ENCODE assay signal across 9 mouse cellular contexts in genomic region chr17:24425905-24426304, GRCm38 (mm10). TPM values are rescaled to one million over a fixed set of nuclear protein-coding genes. Genes with fewer than 3 reads are reported as not detected.
DNase-seq lines count a peak whose midpoint lies in the region; ATAC-seq and TF ChIP-seq lines count a peak whose summit lies in the region.
"Had no signal": no experiment of that assay in that cellular context is flagged by ENCODE, and none has a peak within 500 bp of the region (broad histone marks: within the 10 kb centered on the region; RNA-seq: fewer than 3 reads in every experiment).

No protein-coding gene starts in this region.

- peaks cover 11% of the 10 kb centered on the region; the same call in 1 of the 2 replicates for H3K4me1 ChIP-seq in heart, embryonic 11.5 days (ENCODE audit: control insufficient read depth, insufficient read depth, low read length)
- peaks cover 4% of the 10 kb centered on the region; the same call in 1 of the 2 replicates for H3K4me1 ChIP-seq in neural tube, embryonic 11.5 days (ENCODE audit: control insufficient read depth, insufficient read depth, low read length)
- H3K4me1 ChIP-seq in limb, embryonic 14.5 days (ENCODE audit: control insufficient read depth, insufficient read depth, low read length), result peaks cover 14% of the 10 kb centered on the region

- no peaks in the 10 kb centered on the region for H3K9me3 ChIP-seq in heart, embryonic 11.5 days (replicated peaks; ENCODE audit: control insufficient read depth, low read length)
- no peaks in the 10 kb centered on the region for H3K9me3 ChIP-seq in neural tube, embryonic 11.5 days (ENCODE audit: control insufficient read depth, low read length)
- H3K9me3 ChIP-seq in limb, embryonic 14.5 days (ENCODE audit: control insufficient read depth, low read length), result no peaks in the 10 kb centered on the region

- no peak overlapping the region for H3K9ac ChIP-seq in heart, embryonic 11.5 days (ENCODE audit: low read depth, low read length)
- no peak overlapping the region; the same call in 1 of the 2 replicates for H3K9ac ChIP-seq in neural tube, embryonic 11.5 days (ENCODE audit: low read length)
- no peak overlapping the region for H3K9ac ChIP-seq in limb, embryonic 14.5 days (ENCODE audit: low read depth, low read length, severe bottlenecking)

- peak overlapping the region; percentile 71 for H3K4me2 ChIP-seq in heart, embryonic 11.5 days
- H3K4me2 ChIP-seq in neural tube, embryonic 11.5 days (ENCODE audit: low read depth), result no peak overlapping the region
- H3K4me2 ChIP-seq in limb, embryonic 14.5 days (replicated peaks; ENCODE audit: low read depth, low read length, severe bottlenecking), result peak overlapping the region; percentile 59; the same call in 1 of the 2 replicates

- H3K27me3 ChIP-seq in heart, embryonic 11.5 days (ENCODE audit: control insufficient read depth, insufficient read depth, low read length), result no peaks in the 10 kb centered on the region
- no peaks in the 10 kb centered on the region for H3K27me3 ChIP-seq in neural tube, embryonic 11.5 days (ENCODE audit: control insufficient read depth, insufficient read depth, low read length)
- H3K27me3 ChIP-seq in limb, embryonic 14.5 days (ENCODE audit: control insufficient read depth, insufficient read depth, low read length), result no peaks in the 10 kb centered on the region

- H3K4me3 ChIP-seq in heart, embryonic 11.5 days (ENCODE audit: low read depth, low read length), result no peak overlapping the region; the same call in 1 of the 2 replicates
- no peak overlapping the region for H3K4me3 ChIP-seq in neural tube, embryonic 11.5 days (ENCODE audit: low read depth, low read length)
- H3K4me3 ChIP-seq in limb, embryonic 14.5 days (replicated peaks; ENCODE audit: low read length), result 0 out of 2 replicates have a peak overlapping the region, but pooled peaks have one; percentile 69

- 92% methylated on average over 7 of the region's 7 CpGs for WGBS in heart, embryonic 11.5 days (ENCODE audit: insufficient replicate concordance)
- 89% methylated on average over 7 of the region's 7 CpGs for WGBS in neural tube, embryonic 11.5 days
- 76% methylated on average over 7 of the region's 7 CpGs for WGBS in limb, embryonic 14.5 days

- ATAC-seq in heart, embryonic 11.5 days (replicated peaks; ENCODE audit: insufficient number of reproducible peaks, low FRiP score, low TSS enrichment), result no peak
- peak; percentile 2; the same call in 1 of the 2 replicates for ATAC-seq in neural tube, embryonic 11.5 days (ENCODE audit: insufficient read depth, low FRiP score, low TSS enrichment)
- ATAC-seq in limb, embryonic 14.5 days (ENCODE audit: low FRiP score, low read depth), result no peak; the same call in 1 of the 2 replicates
- ATAC-seq in monocyte, adult 5-6 weeks (replicated peaks; ENCODE audit: insufficient number of reproducible peaks, low FRiP score, low TSS enrichment, poor library complexity, severe bottlenecking), result no peak

- H3K36me3 ChIP-seq in heart, embryonic 11.5 days (ENCODE audit: control insufficient read depth, insufficient read depth, low read length), result peaks cover 29% of the 10 kb centered on the region
- peaks cover 23% of the 10 kb centered on the region for H3K36me3 ChIP-seq in neural tube, embryonic 11.5 days (ENCODE audit: control insufficient read depth, insufficient read depth, low read length)
- peaks cover 48% of the 10 kb centered on the region for H3K36me3 ChIP-seq in limb, embryonic 14.5 days (ENCODE audit: control insufficient read depth, insufficient read depth, low read length)

- no peak overlapping the region for H3K27ac ChIP-seq in heart, embryonic 11.5 days (ENCODE audit: low read depth, low read length)
- H3K27ac ChIP-seq in neural tube, embryonic 11.5 days (ENCODE audit: low read depth, low read length), result no peak overlapping the region
- no peak overlapping the region for H3K27ac ChIP-seq in limb, embryonic 14.5 days (replicated peaks; ENCODE audit: low read depth, low read length)

- no peak for DNase-seq in heart, adult 8-10 months (ENCODE audit: low spot score)
- DNase-seq in neural tube, embryonic 11.5 days (ENCODE audit: low spot score), result no peak
- DNase-seq in neural tube, embryonic 10.5 days (ENCODE audit: extremely low spot score, low spot score), result no peak
- no peak for DNase-seq in limb, embryonic 14.5 days (ENCODE audit: low spot score)
- DNase-seq in frontal cortex, postnatal 10 days (ENCODE audit: low spot score in 2 of 2), result no peak
- no peak for DNase-seq in left cerebral cortex, adult 11 months (ENCODE audit: low spot score)

- no peak for TF ChIP-seq POLR2A in limb, embryonic 14.5 days (IDR thresholded peaks at IDR 0.05; ENCODE audit: borderline replicate concordance, extremely low read depth, insufficient read depth, insufficient read length)

RNA-seq across cellular contexts. Expression of gene Eci1, which starts 0.5 kb away (rescaled TPM):
- 190 and 199 TPM in 2 replicates for polyA plus RNA-seq in heart, embryonic 11.5 days (2014; fragmentation: Nextera tagmentation; extraction: Ambion mirVana)
- 100 to 1,000 TPM; 455 to 534 (median 495) TPM for total RNA-seq in heart, adult 8-10 months (2022)
- polyA plus RNA-seq in neural tube, embryonic 11.5 days (2014; fragmentation: Nextera tagmentation; extraction: Ambion mirVana), result 54.1 and 61.5 TPM in 2 replicates
- 48.5 and 51.0 TPM in 2 replicates for polyA plus RNA-seq in limb, embryonic 14.5 days (2012; rRNA removed)
- 51.7 and 64.3 TPM in 2 replicates for polyA plus RNA-seq in limb, embryonic 14.5 days (2014; fragmentation: Nextera tagmentation; extraction: Ambion mirVana)
- total RNA-seq in monocyte, adult 5-6 weeks (2017), result 22.1 to 36.2 TPM (median 26.0 TPM) in 3 replicates

RNA-seq across cellular contexts. Expression of gene Rnps1, which starts 11.5 kb away (rescaled TPM):
- polyA plus RNA-seq in heart, embryonic 11.5 days (2014; fragmentation: Nextera tagmentation; extraction: Ambion mirVana), result 262 and 267 TPM in 2 replicates
- 10 to 100 TPM; 59.7 to 61.4 (median 60.7) TPM for total RNA-seq in heart, adult 8-10 months (2022)
- polyA plus RNA-seq in neural tube, embryonic 11.5 days (2014; fragmentation: Nextera tagmentation; extraction: Ambion mirVana), result 370 and 385 TPM in 2 replicates
- polyA plus RNA-seq in limb, embryonic 14.5 days (2012; rRNA removed), result 333 and 363 TPM in 2 replicates
- polyA plus RNA-seq in limb, embryonic 14.5 days (2014; fragmentation: Nextera tagmentation; extraction: Ambion mirVana), result 236 and 254 TPM in 2 replicates
- 84.3 to 102 TPM (median 99.4 TPM) in 3 replicates for total RNA-seq in monocyte, adult 5-6 weeks (2017)

RNA-seq across cellular contexts. Expression of gene Dnase1l2, which starts 17.0 kb away (rescaled TPM):
- 0.86 and 1.6 TPM in 2 replicates for polyA plus RNA-seq in heart, embryonic 11.5 days (2014; fragmentation: Nextera tagmentation; extraction: Ambion mirVana)
- 1 to 10 TPM in 3 of 4 experiments, under 1 TPM in 1; 0.91 to 1.4 (median 1.1) TPM for total RNA-seq in heart, adult 8-10 months (2022)
- polyA plus RNA-seq in neural tube, embryonic 11.5 days (2014; fragmentation: Nextera tagmentation; extraction: Ambion mirVana), result 2.1 and 2.3 TPM in 2 replicates
- 18.0 and 20.7 TPM in 2 replicates for polyA plus RNA-seq in limb, embryonic 14.5 days (2012; rRNA removed)
- 3.3 and 3.5 TPM in 2 replicates for polyA plus RNA-seq in limb, embryonic 14.5 days (2014; fragmentation: Nextera tagmentation; extraction: Ambion mirVana)
- 1.6 to 2.2 TPM in 2 of 3 replicates, not detected in the other for total RNA-seq in monocyte, adult 5-6 weeks (2017)
- total RNA-seq: hematopoietic stem cell, adult 5-6 weeks had no signal

RNA-seq across cellular contexts. Expression of gene E4f1, which starts 44.2 kb away (rescaled TPM):
- 14.0 and 17.6 TPM in 2 replicates for polyA plus RNA-seq in heart, embryonic 11.5 days (2014; fragmentation: Nextera tagmentation; extraction: Ambion mirVana)
- total RNA-seq in heart, adult 8-10 months (2022), result 10 to 100 TPM; 11.2 to 14.7 (median 11.9) TPM
- polyA plus RNA-seq in neural tube, embryonic 11.5 days (2014; fragmentation: Nextera tagmentation; extraction: Ambion mirVana), result 17.0 and 21.2 TPM in 2 replicates
- 80.6 and 95.0 TPM in 2 replicates for polyA plus RNA-seq in limb, embryonic 14.5 days (2012; rRNA removed)
- polyA plus RNA-seq in limb, embryonic 14.5 days (2014; fragmentation: Nextera tagmentation; extraction: Ambion mirVana), result 16.6 and 19.3 TPM in 2 replicates
- total RNA-seq in monocyte, adult 5-6 weeks (2017), result 26.9 to 32.5 TPM (median 29.5 TPM) in 3 replicates

RNA-seq across cellular contexts. Expression of gene Pgp, which starts 44.3 kb away (rescaled TPM):
- polyA plus RNA-seq in heart, embryonic 11.5 days (2014; fragmentation: Nextera tagmentation; extraction: Ambion mirVana), result 75.8 and 77.2 TPM in 2 replicates
- total RNA-seq in heart, adult 8-10 months (2022), result 10 to 100 TPM; 39.9 to 44.4 (median 41.4) TPM
- 65.0 and 65.2 TPM in 2 replicates for polyA plus RNA-seq in neural tube, embryonic 11.5 days (2014; fragmentation: Nextera tagmentation; extraction: Ambion mirVana)
- polyA plus RNA-seq in limb, embryonic 14.5 days (2012; rRNA removed), result 37.6 and 49.6 TPM in 2 replicates
- polyA plus RNA-seq in limb, embryonic 14.5 days (2014; fragmentation: Nextera tagmentation; extraction: Ambion mirVana), result 52.9 TPM in 2 replicates
- 8.4 to 10.1 TPM (median 9.1 TPM) in 3 replicates for total RNA-seq in monocyte, adult 5-6 weeks (2017)
